Mouse (Mus musculus): Measurements from ENCODE around the gene Itsn1.

DNA sequence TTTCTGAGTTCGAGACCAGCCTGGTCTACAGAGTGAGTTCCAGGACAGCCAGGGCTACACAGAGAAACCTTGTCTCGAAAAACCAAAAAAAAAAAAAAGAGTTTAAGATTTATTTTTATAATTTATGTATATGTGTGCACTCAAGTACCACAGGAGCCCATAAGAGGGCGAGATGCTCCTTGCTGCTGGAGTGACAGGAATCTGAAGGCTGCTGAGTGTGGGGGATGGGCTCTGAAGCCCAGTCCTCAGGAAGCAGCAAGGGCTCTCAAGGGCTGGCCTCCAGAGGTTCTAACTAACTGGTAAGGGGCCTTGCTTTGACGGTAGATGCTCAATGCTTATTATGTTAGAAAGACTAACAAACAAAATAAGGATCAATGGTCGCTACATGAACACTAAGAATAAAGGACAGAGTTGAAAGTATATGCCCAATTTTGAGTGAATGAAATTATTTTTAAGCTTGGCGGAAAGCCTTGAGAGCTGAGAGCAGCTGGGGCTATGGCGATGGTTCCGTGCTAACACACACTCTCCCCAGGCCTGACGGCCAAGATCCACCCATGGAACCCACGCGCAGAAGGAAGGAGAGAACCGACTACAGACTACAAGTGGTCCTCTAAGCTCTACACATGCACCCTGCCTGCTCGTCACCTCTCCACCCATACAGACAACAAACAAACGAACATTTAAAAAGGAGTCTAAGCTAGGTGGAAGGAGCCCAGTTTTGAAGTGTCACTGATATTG is 24.3 kb upstream of the Itsn1 start:
- TF ChIP-seq GATA1 (IDR thresholded peaks at IDR 0.05; ENCODE audit: borderline replicate concordance, low read length) = no peak
- TF ChIP-seq FLI1 (IDR thresholded peaks at IDR 0.05; ENCODE audit: low read length) = no peak

All from megakaryocyte, embryonic 14.5 days (primary cell).